Mouse (Mus musculus) liver, embryonic 13.5 days (tissue): Measurements from ENCODE around the gene Ess2. TPM values are rescaled to one million over a fixed set of nuclear protein-coding genes. Genes with fewer than 3 reads are reported as not detected.

ENCODE experiments used
- ATAC-seq: fragments of 200-750 bp; cut with Nextera tagmentation; 2 replicates; pipeline ENCODE4 v1.8.0; 2017; ENCODE audit warnings: low read depth, mild to moderate bottlenecking, moderate number of reproducible peaks, moderate library complexity
- DNase-seq: peaks from one replicate; pipeline ENCODE4 v3.0.0; 2022
- H3K27ac ChIP-seq: fragments of 300-500 bp; sonication (generic); 2 replicates; pipeline ENCODE4 v1.5.1; 2015; ENCODE audit warnings: moderate library complexity, mild to moderate bottlenecking, inconsistent platforms
- H3K27me3 ChIP-seq: fragments of 300-500 bp; sonication (generic); 2 replicates; pipeline ENCODE4 v1.6.1; 2015; ENCODE audit warnings: mild to moderate bottlenecking, inconsistent platforms
- H3K36me3 ChIP-seq: fragments of 300-500 bp; sonication (generic); 2 replicates; pipeline ENCODE4 v1.6.1; 2015; ENCODE audit warnings: mild to moderate bottlenecking, inconsistent platforms
- H3K4me1 ChIP-seq: fragments of 300-500 bp; sonication (generic); replicated peaks from 2 replicates; pipeline ENCODE4 v1.6.1; 2015; ENCODE audit warnings: inconsistent platforms
- H3K4me2 ChIP-seq: fragments of 300-500 bp; sonication (generic); 2 replicates; pipeline ENCODE4 v1.6.1; 2015; ENCODE audit warnings: inconsistent platforms, mild to moderate bottlenecking, moderate library complexity
- H3K4me3 ChIP-seq: fragments of 300-500 bp; sonication (generic); replicated peaks from 2 replicates; pipeline ENCODE4 v1.5.1; 2015; ENCODE audit warnings: mild to moderate bottlenecking, inconsistent platforms
- H3K9ac ChIP-seq: fragments of 300-500 bp; sonication (generic); 2 replicates; pipeline ENCODE4 v1.6.1; 2015; ENCODE audit warnings: mild to moderate bottlenecking, inconsistent platforms
- H3K9me3 ChIP-seq: fragments of 300-500 bp; sonication (generic); replicated peaks from 2 replicates; pipeline ENCODE4 v1.6.1; 2016; ENCODE audit warnings: inconsistent platforms
- WGBS: fragments of 180-500 bp; shearing (Covaris S2); methylation state at CpG from one replicate; pipeline ENCODE4 v1.1.7; 2015; ENCODE audit not compliant: insufficient replicate concordance; 5-methylcytosine and 5-hydroxymethylcytosine counted together
- polyA plus RNA-seq: library from polyadenylated mRNA; unstranded; fragments of >200 nt; fragmentation: Nextera tagmentation; extraction: Ambion mirVana; gene quantifications from 2 replicates; pipeline ENCODE4 v1.2.1, GENCODE M21; 2015

Gene Ess2
- polyA plus RNA-seq, 1 experiment from 2014 or later, result 11.8 TPM

DNA sequence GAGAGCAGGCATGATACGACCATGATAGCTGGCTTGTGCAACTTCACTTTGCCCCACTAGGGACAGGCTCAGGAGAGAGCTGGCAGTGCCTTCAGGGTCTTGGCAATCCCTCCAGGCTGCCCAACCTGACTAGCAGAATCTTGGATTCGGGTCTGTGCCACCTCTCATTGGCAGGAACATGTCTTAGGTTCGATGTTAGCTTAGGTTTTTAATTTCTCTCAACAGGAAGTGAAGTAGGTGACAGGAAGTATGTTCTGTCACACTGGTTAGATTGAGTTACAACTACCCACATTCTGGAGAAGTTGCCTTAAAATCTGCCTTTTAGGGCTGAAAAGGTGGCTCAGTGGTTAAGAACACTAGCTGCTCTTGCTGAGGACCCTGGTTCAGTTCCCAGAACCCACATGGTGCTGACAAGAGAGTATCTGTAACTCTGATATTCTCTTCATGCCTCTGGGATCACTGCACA is 23.3 kb upstream of the Ess2 start:
- DNase-seq (no peak), ATAC-seq (no peak)
- Histone ChIP-seq H3K9ac (peak overlapping the region; percentile 34), H3K4me1 (peaks cover 60% of the 10 kb centered on the region), H3K36me3 (no peaks in the 10 kb centered on the region), H3K9me3 (no peaks in the 10 kb centered on the region), H3K27me3 (no peaks in the 10 kb centered on the region), H3K4me3 (no peak overlapping the region), H3K27ac (peak overlapping the region; percentile 87), H3K4me2 (no peak overlapping the region)
- WGBS, result 27% methylated on average over 3 of the region's 3 CpGs

DNA sequence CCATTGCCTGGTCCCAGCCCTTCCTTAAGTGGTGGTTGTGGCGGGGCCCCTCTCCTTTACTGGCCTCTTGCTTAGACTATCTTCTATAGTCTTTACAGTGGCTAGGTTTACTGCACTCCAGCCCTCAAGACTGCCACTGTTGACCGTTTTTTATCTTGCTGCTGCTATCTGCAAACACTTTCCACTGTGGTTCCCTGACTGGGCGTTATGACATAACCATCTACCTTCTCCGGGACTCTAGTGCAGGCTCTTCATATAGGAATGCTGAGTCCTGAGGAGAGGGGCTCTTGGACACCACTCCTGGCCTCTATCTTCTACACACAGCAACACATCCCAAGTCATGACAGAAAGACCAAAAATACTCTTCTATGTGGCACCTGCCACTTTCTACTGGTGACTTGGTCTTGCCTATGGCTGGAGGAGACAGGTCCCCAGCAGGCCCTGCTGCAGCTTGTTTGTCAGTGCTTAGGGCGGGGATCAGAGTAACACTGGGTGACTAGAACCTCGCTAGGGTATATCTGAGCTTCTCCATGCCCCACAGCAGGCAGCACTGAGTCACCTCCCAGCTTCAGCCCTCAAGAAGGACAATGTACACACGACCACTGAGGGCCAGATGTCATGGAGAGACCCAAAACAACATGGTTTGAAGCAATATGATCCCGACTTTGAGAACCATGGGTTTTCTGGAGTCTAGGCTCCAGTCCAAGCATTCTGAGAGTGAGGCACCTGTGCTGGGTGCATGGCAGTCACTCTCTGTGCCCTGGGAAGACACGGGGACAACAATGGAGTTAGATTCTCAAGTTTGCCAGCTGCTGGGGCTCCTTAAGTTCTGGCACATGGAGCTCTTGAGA is 22.7 kb upstream of the Ess2 start:
- H3K27ac ChIP-seq, result peak overlapping the region; percentile 87
- no peaks in the 10 kb centered on the region for H3K9me3 ChIP-seq
- peak overlapping the region; percentile 34 for H3K9ac ChIP-seq
- H3K27me3 ChIP-seq, result no peaks in the 10 kb centered on the region
- peak; percentile 29 for DNase-seq
- H3K4me2 ChIP-seq, result no peak overlapping the region
- H3K4me3 ChIP-seq, result no peak overlapping the region
- no peaks in the 10 kb centered on the region for H3K36me3 ChIP-seq
- ATAC-seq, result peak; percentile 76
- H3K4me1 ChIP-seq, result peaks cover 60% of the 10 kb centered on the region
- 27% methylated on average over 9 of the region's 9 CpGs for WGBS

DNA sequence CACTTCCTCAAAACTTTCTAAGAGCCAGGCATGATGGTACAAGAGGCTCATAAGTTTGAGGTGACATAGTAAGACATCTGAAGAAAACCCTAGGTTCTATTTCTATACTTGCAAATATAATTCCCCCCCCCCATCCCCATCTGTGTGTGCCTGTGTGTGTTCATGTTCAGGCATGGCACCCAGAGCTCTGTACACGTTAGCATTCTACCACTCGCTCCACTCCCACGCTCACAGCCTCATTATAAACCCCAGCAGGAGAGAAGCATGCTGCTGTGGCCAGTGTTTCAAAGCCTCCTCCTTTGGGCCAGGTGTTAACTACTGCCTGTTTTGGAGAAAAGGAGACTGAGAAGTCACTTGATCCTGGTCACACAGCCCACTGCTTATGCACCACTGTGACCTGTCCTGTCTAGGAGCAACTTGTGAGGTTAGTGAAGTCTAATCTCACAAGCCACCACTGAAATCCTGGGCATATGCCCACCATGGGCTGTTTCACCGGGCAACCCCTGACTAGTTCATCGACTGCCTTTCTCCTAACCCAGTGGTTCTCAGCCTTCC is 20.8 kb upstream of the Ess2 start:
- Histone ChIP-seq H3K4me1 (peaks cover 54% of the 10 kb centered on the region), H3K4me3 (no peak overlapping the region), H3K4me2 (no peak overlapping the region), H3K27ac (0 out of 2 replicates have a peak overlapping the region, but pooled peaks have one; percentile 29), H3K9ac (no peak overlapping the region), H3K27me3 (no peaks in the 10 kb centered on the region), H3K36me3 (no peaks in the 10 kb centered on the region), H3K9me3 (no peaks in the 10 kb centered on the region)
- ATAC-seq (no peak), DNase-seq (no peak)
- WGBS, result 75% methylated on average over 5 of the region's 5 CpGs

DNA sequence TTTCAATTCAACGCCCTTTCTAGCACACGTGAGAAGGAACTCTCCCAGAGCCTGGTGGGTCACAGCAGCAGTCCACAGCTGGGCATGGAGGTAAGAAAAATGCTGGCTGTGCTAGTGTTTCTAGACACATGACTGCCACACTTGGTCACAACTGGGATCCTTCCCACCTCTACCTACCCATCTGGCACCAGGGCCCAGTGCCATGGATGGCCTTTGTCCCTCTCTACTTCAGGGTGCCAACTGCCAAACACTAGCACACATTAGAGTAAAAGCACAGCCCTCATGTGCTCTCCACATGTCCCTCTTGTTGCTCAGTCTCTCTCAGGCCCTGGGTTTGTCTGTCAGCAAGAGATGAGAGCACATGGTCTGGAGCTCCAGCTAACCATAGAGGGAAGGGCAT is 18.5 kb upstream of the Ess2 start:
- Histone ChIP-seq H3K27me3 (no peaks in the 10 kb centered on the region), H3K36me3 (peaks cover 22% of the 10 kb centered on the region), H3K9me3 (no peaks in the 10 kb centered on the region), H3K4me1 (peaks cover 64% of the 10 kb centered on the region), H3K4me2 (no peak overlapping the region), H3K9ac (no peak overlapping the region), H3K27ac (peak overlapping the region; percentile 87), H3K4me3 (no peak overlapping the region)
- DNase-seq, result no peak
- WGBS, result 79% methylated on average over 2 of the region's 2 CpGs
- no peak for ATAC-seq

DNA sequence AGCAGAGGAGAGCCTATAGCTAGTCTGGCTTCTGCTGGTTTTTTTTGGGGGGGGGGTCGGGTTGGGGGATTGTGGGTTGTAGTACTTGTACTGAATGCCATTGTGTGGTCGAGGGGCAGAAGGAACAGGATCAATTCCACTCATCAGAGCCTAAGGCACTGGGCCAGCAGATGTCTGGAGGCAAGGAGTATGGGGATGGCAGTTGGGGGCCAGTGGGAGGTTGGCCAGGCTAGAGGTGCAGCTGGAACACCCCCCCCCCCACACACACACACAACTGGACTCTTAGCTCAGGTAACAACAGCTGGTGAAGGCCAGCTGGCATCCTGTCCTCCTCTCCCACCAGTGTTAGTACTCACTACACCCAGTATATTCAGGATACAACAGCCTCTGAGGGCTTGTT is 18.1 kb upstream of the Ess2 start:
- Histone ChIP-seq H3K27ac (peak overlapping the region; percentile 87), H3K4me3 (peak overlapping the region; percentile 91; the same call in 1 of the 2 replicates)
- WGBS, result 26% methylated on average over 2 of the region's 2 CpGs

DNA sequence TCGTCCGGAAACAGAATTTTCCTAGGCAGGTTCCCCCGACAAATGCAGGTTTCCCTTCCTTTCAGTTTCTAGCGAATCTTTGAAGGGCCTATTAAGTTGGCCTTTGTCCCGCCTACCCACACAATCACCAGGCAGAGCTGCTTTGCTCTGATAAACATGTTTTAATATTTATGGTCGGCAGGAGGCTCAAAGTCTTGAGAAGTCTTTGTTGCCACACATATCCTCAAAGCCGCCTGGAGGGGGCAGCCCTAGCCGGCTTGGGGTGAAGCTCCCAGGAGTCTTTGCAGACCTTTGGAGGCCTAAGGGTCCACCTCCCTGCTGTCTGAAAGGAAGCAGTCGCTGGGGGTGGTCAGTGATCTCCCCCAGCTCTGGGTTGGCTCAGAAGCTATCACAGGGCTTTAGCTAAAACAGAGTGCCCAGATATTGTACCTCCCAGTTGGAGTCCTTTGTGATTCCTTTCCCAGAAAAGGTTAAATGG is 17.5 kb upstream of the Ess2 start:
- ATAC-seq (peak; percentile 62), DNase-seq (peak; percentile 73)
- Histone ChIP-seq H3K4me3 (peak overlapping the region; percentile 91), H3K9me3 (no peaks in the 10 kb centered on the region), H3K4me2 (peak overlapping the region; percentile 100), H3K9ac (peak overlapping the region; percentile 93), H3K27me3 (no peaks in the 10 kb centered on the region), H3K4me1 (peaks cover 62% of the 10 kb centered on the region), H3K27ac (peak overlapping the region; percentile 87), H3K36me3 (peaks cover 22% of the 10 kb centered on the region)
- WGBS, result 0% methylated on average over 9 of the region's 9 CpGs

More for the DNA sequence above, 18.1 kb upstream of the Ess2 start:
- Histone ChIP-seq H3K9me3 (no peaks in the 10 kb centered on the region), H3K4me2 (peak overlapping the region; percentile 100; the same call in 1 of the 2 replicates), H3K4me1 (peaks cover 64% of the 10 kb centered on the region), H3K27me3 (no peaks in the 10 kb centered on the region), H3K9ac (peak overlapping the region; percentile 93), H3K36me3 (peaks cover 22% of the 10 kb centered on the region)
- DNase-seq (no peak), ATAC-seq (no peak)

DNA sequence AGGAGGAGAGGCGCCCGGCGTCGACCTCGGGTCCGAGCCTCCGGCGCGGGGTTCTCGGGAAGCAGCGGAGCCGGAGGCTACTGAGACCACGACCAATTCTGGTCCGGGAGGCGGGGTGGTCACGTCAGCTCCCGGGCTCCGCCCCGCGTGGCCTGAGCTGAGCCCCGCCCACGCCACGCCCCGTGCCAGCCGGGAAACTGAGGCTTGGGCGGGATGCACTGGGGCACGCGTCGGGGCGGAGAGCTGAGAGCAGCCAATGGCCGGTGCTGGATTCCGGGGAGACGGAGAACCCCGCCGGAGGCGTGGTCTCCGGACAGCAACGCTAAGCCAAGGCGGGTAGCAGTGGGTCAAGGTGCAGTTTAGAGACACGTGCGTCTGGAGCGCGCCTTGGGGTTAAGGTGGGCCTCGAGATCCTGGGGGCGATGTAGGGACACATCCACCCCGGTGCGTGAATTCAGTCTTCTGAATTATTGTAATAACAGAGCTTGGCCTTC is 17.0 kb upstream of the Ess2 start, which contains the start of gene Slc25a1:
Slc25a1 (minus strand) TSS at position 133 of the 494 bp plus-strand sequence.
- DNase-seq (peak; percentile 89), ATAC-seq (peak; percentile 86)
- H3K36me3 ChIP-seq, result peaks cover 22% of the 10 kb centered on the region
- H3K4me1 ChIP-seq, result peaks cover 62% of the 10 kb centered on the region
- H3K4me2 ChIP-seq, result peak within 1 kb of the TSS; percentile 100
- H3K9ac ChIP-seq, result peak within 1 kb of the TSS; percentile 93
- under 1% methylated on average over 47 of the region's 47 CpGs for WGBS
- peak within 1 kb of the TSS; percentile 87 for H3K27ac ChIP-seq
- peak within 1 kb of the TSS; percentile 91 for H3K4me3 ChIP-seq
- no peaks in the 10 kb centered on the region for H3K27me3 ChIP-seq
- no peaks in the 10 kb centered on the region for H3K9me3 ChIP-seq

DNA sequence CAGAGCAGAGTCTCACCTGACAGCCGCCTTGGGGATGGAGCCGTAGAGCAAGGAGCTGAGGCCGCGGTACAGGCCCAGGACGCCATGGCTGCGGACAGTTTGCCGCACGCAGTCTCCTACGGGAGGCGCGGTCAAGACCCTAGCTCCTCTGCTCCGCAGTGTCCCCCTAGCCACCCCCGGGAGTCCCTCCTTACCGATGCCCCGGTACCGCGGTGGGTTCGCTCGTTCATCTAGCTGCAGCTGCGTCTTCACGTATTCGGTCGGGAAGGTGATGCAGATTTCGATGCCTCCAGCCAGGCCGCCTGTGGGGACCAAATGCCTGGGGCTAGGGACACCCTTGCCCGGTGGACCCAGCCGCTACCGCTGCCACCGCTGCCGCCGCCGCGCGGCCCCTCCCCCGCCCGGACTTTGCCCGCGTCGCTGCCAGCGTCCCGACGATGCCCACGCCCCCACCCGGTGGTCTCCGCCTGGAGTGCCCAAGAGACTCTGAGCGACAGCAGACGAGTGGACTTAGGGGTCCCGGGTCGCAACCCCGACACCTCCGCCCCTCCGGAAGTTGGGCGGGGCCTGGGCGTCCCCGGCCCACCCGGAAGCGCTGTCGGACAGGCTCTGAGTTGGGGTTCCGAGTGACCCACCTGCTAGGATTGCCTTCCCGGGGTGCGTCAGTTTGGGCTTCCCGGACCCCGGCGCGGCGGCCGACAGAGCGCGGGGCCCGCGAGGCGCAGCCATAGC is 16.4 kb upstream of the Ess2 start:
- ATAC-seq (peak; percentile 19), DNase-seq (no peak)
- Histone ChIP-seq H3K27ac (peak overlapping the region; percentile 87), H3K36me3 (peaks cover 22% of the 10 kb centered on the region), H3K27me3 (no peaks in the 10 kb centered on the region), H3K9me3 (no peaks in the 10 kb centered on the region), H3K4me1 (peaks cover 62% of the 10 kb centered on the region), H3K4me3 (peak overlapping the region; percentile 91), H3K4me2 (peak overlapping the region; percentile 100), H3K9ac (peak overlapping the region; percentile 93)
- under 1% methylated on average over 72 of the region's 72 CpGs for WGBS

DNA sequence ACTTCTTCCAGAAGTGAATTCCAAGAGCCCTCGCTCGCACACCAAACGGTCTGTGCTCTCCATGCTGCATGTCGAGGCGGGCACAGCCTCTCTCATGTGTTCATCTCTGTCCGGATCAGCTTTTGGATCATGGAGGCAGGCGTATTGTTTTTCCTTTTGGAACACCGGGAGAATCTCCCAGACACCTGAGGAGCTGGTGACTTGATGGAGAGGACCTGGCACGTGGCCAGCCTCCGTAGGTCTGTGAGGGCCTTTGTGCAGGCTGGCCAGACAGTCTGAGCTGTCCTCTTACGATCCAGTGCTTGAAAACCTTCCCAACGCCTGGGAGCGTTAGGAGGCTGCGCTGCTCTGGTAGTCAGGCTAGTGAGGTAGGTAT is 11.0 kb upstream of the Ess2 start:
- WGBS, result 0% methylated on average over 14 of the region's 14 CpGs
- H3K27ac ChIP-seq, result peak overlapping the region; percentile 83

DNA sequence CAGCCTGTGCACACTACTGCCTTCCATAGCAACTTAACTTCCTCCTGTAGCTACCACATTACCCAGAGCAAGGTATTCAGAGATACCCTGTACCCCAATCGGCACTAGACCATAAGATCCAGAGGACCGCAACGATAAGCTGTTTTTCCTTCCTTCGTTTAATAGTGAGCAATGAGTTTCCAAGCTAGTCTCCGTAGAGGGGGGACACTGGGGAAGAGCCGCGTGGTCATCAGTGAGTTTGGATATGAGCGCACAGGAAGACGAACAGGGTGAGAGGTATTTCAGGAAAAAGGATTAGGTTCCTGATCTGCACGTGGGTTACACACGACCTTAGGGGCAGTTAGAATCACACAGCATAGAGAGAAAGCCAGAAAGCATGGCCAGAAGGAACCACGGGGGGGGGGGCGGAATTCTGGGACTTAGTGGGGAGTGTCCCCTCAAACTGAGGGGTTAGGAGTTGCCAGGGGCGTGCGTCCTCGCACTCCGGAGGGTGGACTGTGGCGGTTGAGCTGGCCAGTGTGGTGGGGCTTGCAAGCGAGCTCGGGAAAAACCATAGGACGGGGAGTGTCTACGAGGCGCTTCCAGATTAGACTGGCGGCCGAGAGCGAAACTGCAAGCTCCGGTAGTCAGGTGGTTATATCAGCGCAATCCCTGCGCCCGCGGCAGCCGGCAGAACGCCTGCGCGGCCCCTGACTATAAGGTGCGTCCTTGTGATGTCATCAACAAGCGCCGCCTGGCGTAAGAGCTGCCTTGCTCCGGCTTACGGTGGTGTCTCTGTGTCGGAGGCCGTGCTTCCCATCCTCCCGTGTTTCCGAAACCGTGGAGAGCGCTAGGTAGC is 10.4 kb upstream of the Ess2 start:
- no peaks in the 10 kb centered on the region for H3K9me3 ChIP-seq
- H3K36me3 ChIP-seq, result peaks cover 19% of the 10 kb centered on the region
- ATAC-seq, result peak; percentile 88
- peak; percentile 91 for DNase-seq
- peak overlapping the region; percentile 93 for H3K4me2 ChIP-seq
- peak overlapping the region; percentile 89 for H3K27ac ChIP-seq
- H3K9ac ChIP-seq, result peak overlapping the region; percentile 89
- peaks cover 31% of the 10 kb centered on the region for H3K27me3 ChIP-seq
- peaks cover 52% of the 10 kb centered on the region for H3K4me1 ChIP-seq
- H3K4me3 ChIP-seq, result peak overlapping the region; percentile 84
- WGBS, result 2% methylated on average over 47 of the region's 47 CpGs

More for the DNA sequence above, 11.0 kb upstream of the Ess2 start:
- ATAC-seq (peak; percentile 14; the same call in 1 of the 2 replicates), DNase-seq (no peak)
- Histone ChIP-seq H3K36me3 (peaks cover 22% of the 10 kb centered on the region), H3K9me3 (no peaks in the 10 kb centered on the region), H3K9ac (peak overlapping the region; percentile 89), H3K4me2 (peak overlapping the region; percentile 93), H3K4me3 (peak overlapping the region; percentile 84), H3K4me1 (peaks cover 58% of the 10 kb centered on the region), H3K27me3 (peaks cover 25% of the 10 kb centered on the region)
